Mouse (Mus musculus) embryo, embryonic 10.5 days (tissue): ENCODE results near the gene Prpf3.
"Not testable (repeated sequence)": the region's sequence is repeated elsewhere in the genome, so short reads cannot be mapped to it uniquely, and the experiment has no call there.

Experiments
- DNase-seq: peaks from one replicate; pipeline ENCODE4 v3.0.0-alpha.2; 2015; ENCODE audit warnings: low spot score

Gene Prpf3

GRCm38 (mm10) chr3:95820046-95821010 is 35.4 kb downstream of the Prpf3 start:
- DNase-seq: peak; percentile 17

GRCm38 (mm10) chr3:95819351-95819985 is 36.2 kb downstream of the Prpf3 start:
- peak; percentile 100 for DNase-seq

- DNase-seq: peak; percentile 74
Observed at GRCm38 (mm10) chr3:95818571-95819288, 37.0 kb downstream of the Prpf3 start, which contains the start of gene Rprd2. TSS of gene Rprd2 (minus strand) at chr3:95818863.

- DNase-seq: peak; percentile 74
Observed at GRCm38 (mm10) chr3:95818026-95818511, 37.6 kb downstream of the Prpf3 start.

GRCm38 (mm10) chr3:95816681-95817080 is 39.0 kb downstream of the Prpf3 start:
- DNase-seq: no peak

GRCm38 (mm10) chr3:95808384-95808783 is 47.3 kb downstream of the Prpf3 start:
- DNase-seq: no peak

GRCm38 (mm10) chr3:95807630-95808029 is 48.1 kb downstream of the Prpf3 start:
- DNase-seq: not testable (repeated sequence)

GRCm38 (mm10) chr3:95806677-95807076 is 49.0 kb downstream of the Prpf3 start:
- DNase-seq: no peak

- DNase-seq: no peak
Observed at GRCm38 (mm10) chr3:95803851-95804250, 51.8 kb downstream of the Prpf3 start.

GRCm38 (mm10) chr3:95798756-95799155 is 56.9 kb downstream of the Prpf3 start:
- DNase-seq: no peak

- no peak for DNase-seq
Observed at GRCm38 (mm10) chr3:95794299-95794698, 61.4 kb downstream of the Prpf3 start.

- no peak for DNase-seq
Observed at GRCm38 (mm10) chr3:95793662-95794061, 62.0 kb downstream of the Prpf3 start.

GRCm38 (mm10) chr3:95785501-95785900 is 70.2 kb downstream of the Prpf3 start:
- DNase-seq: no peak
